In the genomic region with DNA sequence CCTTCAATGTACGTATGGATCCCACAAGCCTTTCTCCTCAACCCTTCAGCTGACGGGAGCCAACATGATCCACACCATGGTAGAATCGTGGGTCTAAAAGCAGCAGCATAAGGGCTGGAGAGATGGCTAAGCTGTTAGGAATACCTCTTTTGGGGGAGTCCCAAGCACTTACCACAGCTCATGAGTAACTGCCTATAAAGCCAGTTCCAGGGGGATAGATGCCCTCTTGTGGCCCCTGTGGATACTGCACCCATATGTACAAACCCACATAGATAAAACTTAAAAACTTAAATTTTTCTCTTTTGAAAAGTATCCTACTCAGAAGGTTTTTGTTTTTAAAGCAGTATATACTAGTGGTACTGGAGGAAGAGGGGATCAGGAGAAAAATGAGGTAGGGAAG, we compare ENCODE assay signal across 10 mouse cellular contexts.
A peak's percentile ranks its signal among the peaks of the same experiment; 100 is the strongest.
DNase-seq lines count a peak whose midpoint lies in the region; ATAC-seq and TF ChIP-seq lines count a peak whose summit lies in the region.
"Had no signal": no experiment of that assay in that cellular context is flagged by ENCODE, and none has a peak within 500 bp of the region (broad histone marks: within the 10 kb centered on the region; RNA-seq: fewer than 3 reads in every experiment).

No protein-coding gene starts in this region.

- WGBS in heart, embryonic 10.5 days, result 63% methylated on average over 3 of the region's 3 CpGs

- no peak for TF ChIP-seq POLR2A in cortical plate, adult 2 months (IDR thresholded peaks at IDR 0.05; ENCODE audit: extremely low read depth, insufficient read depth, low read length)

- no peaks in the 10 kb centered on the region for H3K36me3 ChIP-seq in heart, embryonic 10.5 days
- H3K36me3 ChIP-seq: embryonic facial prominence, embryonic 12.5 days; limb, embryonic 15.5 days had no signal

- intact Hi-C loops in heart, postnatal 10 days (cut with DNase I), result loop anchor here (1.0 to 5.0 kb wide), 2 partner anchors 97 to 375 kb away; partner anchors contain the start of gene Kank1

- H3K9me3 ChIP-seq in heart, embryonic 10.5 days, result no peaks in the 10 kb centered on the region
- H3K9me3 ChIP-seq: embryonic facial prominence, embryonic 12.5 days; limb, embryonic 15.5 days had no signal

- peak; percentile 75 for ATAC-seq in megakaryocyte, adult 5-6 weeks (ENCODE audit: poor library complexity, severe bottlenecking)

- H3K27ac ChIP-seq in heart, embryonic 10.5 days, result no peak overlapping the region
- H3K27ac ChIP-seq in cortical plate, adult 2 months (ENCODE audit: insufficient read depth, low read length), result no peak overlapping the region
- H3K27ac ChIP-seq: embryonic facial prominence, embryonic 12.5 days; limb, embryonic 15.5 days had no signal

- no peak overlapping the region for H3K4me3 ChIP-seq in heart, embryonic 10.5 days
- no peak overlapping the region for H3K4me3 ChIP-seq in cortical plate, adult 2 months (ENCODE audit: insufficient read depth, low read length)
- H3K4me3 ChIP-seq: embryonic facial prominence, embryonic 12.5 days; limb, embryonic 15.5 days had no signal

- peak; percentile 70 for TF ChIP-seq CTCF in cortical plate, adult 2 months (IDR thresholded peaks at IDR 0.05; ENCODE audit: extremely low read depth, insufficient read depth, low read length)

- no peaks in the 10 kb centered on the region for H3K27me3 ChIP-seq in heart, embryonic 10.5 days (ENCODE audit: insufficient read depth, poor library complexity, severe bottlenecking)
- H3K27me3 ChIP-seq: embryonic facial prominence, embryonic 12.5 days; limb, embryonic 15.5 days had no signal

- H3K4me1 ChIP-seq in heart, embryonic 10.5 days, result peaks cover 9% of the 10 kb centered on the region
- H3K4me1 ChIP-seq in cortical plate, adult 2 months (ENCODE audit: control insufficient read depth, insufficient read depth, low read length), result no peaks in the 10 kb centered on the region
- H3K4me1 ChIP-seq: embryonic facial prominence, embryonic 12.5 days; limb, embryonic 15.5 days had no signal

- peak; percentile 48 to 67 for DNase-seq in heart, postnatal 10 days
- DNase-seq in heart, embryonic 10.5 days (ENCODE audit: low spot score), result no peak
- DNase-seq in 3T3-L1 (ENCODE audit: low read depth, low spot score), result peak; percentile 83
- peak; percentile 22 for DNase-seq in Muller cell, postnatal 12 days (ENCODE audit: inconsistent ontology term)
- DNase-seq in hindlimb bud, embryonic 11.5 days (ENCODE audit: extremely low spot score, low read depth, low spot score), result peak; percentile 33
- DNase-seq in testis, postnatal 10 days (ENCODE audit: low spot score), result peak; percentile 82
